Mouse (Mus musculus) lung, embryonic 16.5 days (tissue): Measurements from ENCODE around the gene F11. TPM values are rescaled to one million over a fixed set of nuclear protein-coding genes. Genes with fewer than 3 reads are reported as not detected.

Source experiments
- ATAC-seq: fragments of 200-750 bp; cut with Nextera tagmentation; 2 replicates; pipeline ENCODE4 v1.8.0; 2017; ENCODE audit warnings: low read depth, mild to moderate bottlenecking, moderate library complexity
- H3K27ac ChIP-seq: fragments of 300-500 bp; sonication (generic); 2 replicates; pipeline ENCODE4 v1.5.1; 2014; ENCODE audit warnings: mild to moderate bottlenecking, control low read depth, low read length
- H3K27me3 ChIP-seq: fragments of 300-500 bp; sonication (generic); 2 replicates; pipeline ENCODE4 v1.6.1; 2014; ENCODE audit warnings: low read depth, low read length, mixed read lengths; ENCODE audit not compliant: control insufficient read depth, insufficient read depth
- H3K36me3 ChIP-seq: fragments of 300-500 bp; sonication (generic); 2 replicates; pipeline ENCODE4 v1.6.1; 2014; ENCODE audit warnings: low read length; ENCODE audit not compliant: control insufficient read depth, insufficient read depth
- H3K4me1 ChIP-seq: fragments of 300-500 bp; sonication (generic); replicated peaks from 2 replicates; pipeline ENCODE4 v1.6.1; 2014; ENCODE audit warnings: low read length, mixed read lengths; ENCODE audit not compliant: control insufficient read depth, insufficient read depth
- H3K4me2 ChIP-seq: fragments of 300-500 bp; sonication (generic); 2 replicates; pipeline ENCODE4 v1.6.1; 2014; ENCODE audit warnings: low read depth, low read length, control low read depth
- H3K4me3 ChIP-seq: fragments of 300-500 bp; sonication (generic); 2 replicates; pipeline ENCODE4 v1.5.1; 2014; ENCODE audit warnings: mild to moderate bottlenecking, low read length, control low read depth
- H3K9ac ChIP-seq: fragments of 300-500 bp; sonication (generic); 2 replicates; pipeline ENCODE4 v1.6.1; 2014; ENCODE audit warnings: low read length, control low read depth
- H3K9me3 ChIP-seq: fragments of 300-500 bp; sonication (generic); 2 replicates; pipeline ENCODE4 v1.6.1; 2016; ENCODE audit warnings: low read length; ENCODE audit not compliant: control insufficient read depth
- whole genome bisulfite sequencing: fragments of 180-500 bp; shearing (Covaris S2); extraction: QIAGEN DNeasy Blood & Tissue Kit; methylation state at CpG from one replicate; pipeline ENCODE4 v1.1.7; 2014; 5-methylcytosine and 5-hydroxymethylcytosine counted together
- polyA plus RNA-seq: library from polyadenylated mRNA; unstranded; fragments of >200 nt; fragmentation: Nextera tagmentation; extraction: Ambion mirVana; gene quantifications from 2 replicates; pipeline ENCODE4 v1.2.1, GENCODE M21; 2015

F11 gene
- polyA plus RNA-seq, 1 experiment from 2014 or later: 0.16 TPM

DNA sequence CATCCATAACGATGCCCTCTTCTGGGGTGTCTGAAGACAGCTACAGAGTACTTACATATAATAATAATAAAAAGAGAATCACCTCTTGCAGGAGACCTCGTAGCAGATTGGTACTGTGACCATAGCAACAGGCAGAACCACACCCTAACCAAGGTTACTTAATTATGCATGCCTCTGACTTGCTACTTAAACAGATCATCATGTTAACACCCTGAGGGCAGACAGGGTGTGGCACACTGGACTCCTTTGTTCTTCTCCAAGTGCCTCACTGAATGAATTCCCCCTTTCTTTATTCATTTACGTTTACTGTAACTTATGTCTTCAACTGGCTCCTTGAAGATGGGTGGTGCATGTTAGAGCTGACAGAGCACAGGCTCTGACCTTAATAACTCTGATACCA lies 28.6 kb downstream of the F11 start:
- WGBS: 51% methylated on average over 3 of the region's 3 CpGs
- Histone ChIP-seq H3K27me3 (no peaks in the 10 kb centered on the region; the same call in 1 of the 2 replicates), H3K4me3 (no peak overlapping the region), H3K9me3 (no peaks in the 10 kb centered on the region), H3K36me3 (no peaks in the 10 kb centered on the region), H3K9ac (no peak overlapping the region), H3K4me1 (no peaks in the 10 kb centered on the region), H3K27ac (no peak overlapping the region), H3K4me2 (no peak overlapping the region)
- ATAC-seq: no peak

DNA sequence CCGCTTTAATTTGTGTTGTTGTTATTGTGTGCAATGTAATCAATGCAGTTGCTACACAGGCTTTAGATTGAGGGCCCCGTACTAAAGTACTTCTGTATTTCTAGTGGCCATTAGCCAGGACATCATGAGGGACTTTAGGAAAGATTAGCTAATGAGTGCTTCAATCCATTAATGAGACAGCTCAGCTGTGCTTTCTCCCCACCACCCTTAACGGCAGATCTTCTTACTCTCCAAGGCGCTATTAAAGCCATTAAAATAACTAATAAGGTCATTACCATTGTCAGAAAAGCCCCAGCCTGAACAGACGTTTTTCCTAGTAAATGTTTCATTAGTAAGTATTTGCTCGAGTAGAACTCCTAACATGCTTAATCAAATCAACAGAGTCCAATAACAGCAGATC lies 59.4 kb downstream of the F11 start:
- H3K27me3 ChIP-seq: no peaks in the 10 kb centered on the region
- no peaks in the 10 kb centered on the region for H3K36me3 ChIP-seq
- H3K27ac ChIP-seq: no peak overlapping the region
- no peak overlapping the region for H3K4me3 ChIP-seq
- H3K9ac ChIP-seq: no peak overlapping the region
- H3K4me1 ChIP-seq: no peaks in the 10 kb centered on the region
- ATAC-seq: no peak
- no peaks in the 10 kb centered on the region for H3K9me3 ChIP-seq
- H3K4me2 ChIP-seq: no peak overlapping the region
- 57% methylated on average over 6 of the region's 6 CpGs for WGBS

DNA sequence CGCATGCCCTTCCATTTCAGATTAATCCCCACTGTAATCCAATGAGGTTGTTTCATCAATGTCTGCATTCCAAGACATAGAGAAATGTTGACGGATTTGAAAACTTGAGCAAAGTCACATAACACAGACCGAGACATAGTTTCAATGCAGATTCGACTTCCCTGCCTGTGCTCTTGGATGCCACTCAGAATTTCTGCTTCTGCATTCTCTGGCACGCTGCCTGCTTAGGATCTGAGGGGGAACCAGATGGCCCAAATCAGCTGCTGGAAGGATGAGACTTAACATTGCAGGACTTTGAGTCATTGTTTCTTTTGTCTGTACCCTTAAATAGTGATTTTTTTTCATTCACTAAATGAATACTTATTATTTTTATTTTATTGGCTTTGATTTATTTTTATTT lies 60.2 kb downstream of the F11 start:
- no peaks in the 10 kb centered on the region for H3K4me1 ChIP-seq
- no peak overlapping the region for H3K27ac ChIP-seq
- H3K9ac ChIP-seq: no peak overlapping the region
- ATAC-seq: peak; percentile 69
- H3K27me3 ChIP-seq: no peaks in the 10 kb centered on the region
- WGBS: 54% methylated on average over 5 of the region's 5 CpGs
- no peak overlapping the region for H3K4me3 ChIP-seq
- H3K36me3 ChIP-seq: no peaks in the 10 kb centered on the region
- H3K9me3 ChIP-seq: no peaks in the 10 kb centered on the region
- H3K4me2 ChIP-seq: no peak overlapping the region

GRCm38 (mm10) chr8:45197294-45197693 lies 64.5 kb downstream of the F11 start:
- 63% methylated on average over 5 of the region's 5 CpGs for WGBS
- H3K36me3 ChIP-seq: no peaks in the 10 kb centered on the region
- no peak overlapping the region for H3K27ac ChIP-seq
- H3K4me1 ChIP-seq: no peaks in the 10 kb centered on the region
- H3K9ac ChIP-seq: no peak overlapping the region
- H3K4me2 ChIP-seq: no peak overlapping the region
- ATAC-seq: no peak
- H3K27me3 ChIP-seq: no peaks in the 10 kb centered on the region
- no peaks in the 10 kb centered on the region for H3K9me3 ChIP-seq
- H3K4me3 ChIP-seq: no peak overlapping the region

- Histone ChIP-seq H3K9ac (no peak overlapping the region), H3K27ac (no peak overlapping the region), H3K4me2 (no peak overlapping the region), H3K36me3 (no peaks in the 10 kb centered on the region), H3K4me3 (no peak overlapping the region), H3K27me3 (no peaks in the 10 kb centered on the region), H3K4me1 (no peaks in the 10 kb centered on the region), H3K9me3 (no peaks in the 10 kb centered on the region)
- ATAC-seq: no peak
- WGBS: 73% methylated on average over 8 of the region's 8 CpGs
Observed at GRCm38 (mm10) chr8:45195954-45196526, 65.8 kb downstream of the F11 start.

Other genes starting within 250 kb of the F11 start
- gene Mtnr1a, start 192.9 kb downstream of the F11 start, polyA plus RNA-seq: not detected in 2 replicates
- gene Klkb1, start 32.8 kb upstream of the F11 start, polyA plus RNA-seq: 0.03 and 0.39 TPM in 2 replicates
- 0.10 TPM in 1 of 2 replicates, not detected in the other for gene Gm45753, start 46.4 kb upstream of the F11 start, polyA plus RNA-seq
- 1.4 and 1.9 TPM in 2 replicates for gene Cyp4v3, start 71.2 kb upstream of the F11 start, polyA plus RNA-seq
- gene Fam149a, start 120.3 kb upstream of the F11 start, polyA plus RNA-seq: 8.7 and 9.8 TPM in 2 replicates
- gene Tlr3, start 149.0 kb upstream of the F11 start, polyA plus RNA-seq: 2.7 and 4.7 TPM in 2 replicates
- 19.2 and 23.9 TPM in 2 replicates for gene Sorbs2, start 245.8 kb upstream of the F11 start, polyA plus RNA-seq